Mouse (Mus musculus): Measurements from ENCODE around the gene Kdm6a. TPM values are rescaled to one million over a fixed set of nuclear protein-coding genes. Genes with fewer than 3 reads are reported as not detected.

The Kdm6a gene
- polyA plus RNA-seq, 1 experiment from 2014 or later = 20.2 TPM

GRCm38 (mm10) chrX:18187203-18187602, 24.8 kb downstream of the Kdm6a start:
- no peak overlapping the region for H3K4me3 ChIP-seq
- ATAC-seq (ENCODE audit: low FRiP score) = no peak
- no peak overlapping the region for H3K4me2 ChIP-seq
- H3K9me3 ChIP-seq = no peaks in the 10 kb centered on the region
- no peak overlapping the region for H3K9ac ChIP-seq
- no peak overlapping the region for H3K27ac ChIP-seq
- H3K4me1 ChIP-seq (replicated peaks) = no peaks in the 10 kb centered on the region
- no peaks in the 10 kb centered on the region for H3K27me3 ChIP-seq
- no peaks in the 10 kb centered on the region for H3K36me3 ChIP-seq

- 94% methylated on average over 2 of the region's 2 CpGs for WGBS
- Histone ChIP-seq H3K4me1 (replicated peaks) (no peaks in the 10 kb centered on the region), H3K27me3 (no peaks in the 10 kb centered on the region), H3K4me2 (no peak overlapping the region), H3K9me3 (no peaks in the 10 kb centered on the region), H3K9ac (no peak overlapping the region), H3K27ac (no peak overlapping the region), H3K4me3 (no peak overlapping the region), H3K36me3 (no peaks in the 10 kb centered on the region)
- no peak for ATAC-seq (ENCODE audit: low FRiP score)
These were observed 25.9 kb downstream of the Kdm6a start for GRCm38 (mm10) chrX:18188293-18188692.

- Histone ChIP-seq H3K27ac (no peak overlapping the region), H3K4me2 (no peak overlapping the region), H3K9me3 (no peaks in the 10 kb centered on the region), H3K27me3 (no peaks in the 10 kb centered on the region), H3K4me1 (replicated peaks) (no peaks in the 10 kb centered on the region), H3K9ac (no peak overlapping the region), H3K4me3 (no peak overlapping the region), H3K36me3 (peaks cover 11% of the 10 kb centered on the region)
- ATAC-seq (ENCODE audit: low FRiP score) = no peak
- 94% methylated on average over 1 of the region's 1 CpGs for WGBS
These were observed 77.2 kb downstream of the Kdm6a start for GRCm38 (mm10) chrX:18239572-18239971.

- 98% methylated on average over 4 of the region's 4 CpGs for WGBS
- no peak overlapping the region for H3K4me3 ChIP-seq
These were observed 88.2 kb downstream of the Kdm6a start for GRCm38 (mm10) chrX:18250621-18251020.

GRCm38 (mm10) chrX:18254767-18255166, 92.4 kb downstream of the Kdm6a start:
- Histone ChIP-seq H3K4me3 (no peak overlapping the region), H3K4me2 (no peak overlapping the region), H3K4me1 (replicated peaks) (no peaks in the 10 kb centered on the region), H3K9me3 (no peaks in the 10 kb centered on the region), H3K27me3 (no peaks in the 10 kb centered on the region), H3K36me3 (peaks cover 24% of the 10 kb centered on the region), H3K27ac (no peak overlapping the region), H3K9ac (no peak overlapping the region)
- ATAC-seq (ENCODE audit: low FRiP score) = peak; percentile 72
- WGBS = 52% methylated on average over 4 of the region's 4 CpGs

More at GRCm38 (mm10) chrX:18250621-18251020, 88.2 kb downstream of the Kdm6a start:
- Histone ChIP-seq H3K9me3 (no peaks in the 10 kb centered on the region), H3K4me1 (replicated peaks) (no peaks in the 10 kb centered on the region), H3K27me3 (no peaks in the 10 kb centered on the region), H3K36me3 (peaks cover 14% of the 10 kb centered on the region), H3K27ac (no peak overlapping the region), H3K4me2 (no peak overlapping the region), H3K9ac (no peak overlapping the region)
- no peak for ATAC-seq (ENCODE audit: low FRiP score)

GRCm38 (mm10) chrX:18258238-18258809, 95.9 kb downstream of the Kdm6a start:
- ATAC-seq (ENCODE audit: low FRiP score) = no peak
- no peaks in the 10 kb centered on the region for H3K9me3 ChIP-seq
- H3K36me3 ChIP-seq = peaks cover 18% of the 10 kb centered on the region
- H3K9ac ChIP-seq = no peak overlapping the region
- H3K27me3 ChIP-seq = no peaks in the 10 kb centered on the region
- H3K27ac ChIP-seq = peak overlapping the region; percentile 8; the same call in 1 of the 2 replicates
- H3K4me1 ChIP-seq (replicated peaks) = no peaks in the 10 kb centered on the region
- 88% methylated on average over 8 of the region's 8 CpGs for WGBS
- H3K4me3 ChIP-seq = no peak overlapping the region
- H3K4me2 ChIP-seq = no peak overlapping the region

GRCm38 (mm10) chrX:18278561-18278960, 116.2 kb downstream of the Kdm6a start:
- Histone ChIP-seq H3K4me1 (replicated peaks) (no peaks in the 10 kb centered on the region), H3K27ac (no peak overlapping the region), H3K9me3 (no peaks in the 10 kb centered on the region), H3K36me3 (peaks cover 3% of the 10 kb centered on the region; the same call in 1 of the 2 replicates), H3K27me3 (no peaks in the 10 kb centered on the region), H3K9ac (no peak overlapping the region), H3K4me2 (no peak overlapping the region), H3K4me3 (no peak overlapping the region)
- no peak for ATAC-seq (ENCODE audit: low FRiP score)
- WGBS = 87% methylated on average over 5 of the region's 5 CpGs

- Histone ChIP-seq H3K9ac (no peak overlapping the region), H3K27me3 (no peaks in the 10 kb centered on the region), H3K27ac (no peak overlapping the region), H3K9me3 (no peaks in the 10 kb centered on the region), H3K4me3 (no peak overlapping the region), H3K4me2 (no peak overlapping the region), H3K4me1 (replicated peaks) (no peaks in the 10 kb centered on the region), H3K36me3 (peaks cover 3% of the 10 kb centered on the region; the same call in 1 of the 2 replicates)
- ATAC-seq (ENCODE audit: low FRiP score) = no peak
These were observed 117.8 kb downstream of the Kdm6a start for GRCm38 (mm10) chrX:18280134-18280533.

Other genes starting within 250 kb of the Kdm6a start
- not detected in 2 replicates for gene Dusp21, start 16.7 kb upstream of the Kdm6a start, polyA plus RNA-seq (2015; fragmentation: Nextera tagmentation; extraction: Ambion mirVana)